Mouse (Mus musculus): ENCODE data around the gene Fap. TPM values are rescaled to one million over a fixed set of nuclear protein-coding genes. Genes with fewer than 3 reads are reported as not detected.
A peak's percentile ranks its signal among the peaks of the same experiment; 100 is the strongest.

Fap gene
- polyA plus RNA-seq, 1 experiment from 2014 or later = 0.61 TPM

GRCm38 (mm10) chr2:62460231-62460710 is 113.6 kb downstream of the Fap start:
- 49% methylated on average over 7 of the region's 7 CpGs for WGBS
- peak; percentile 70 for ATAC-seq
- Histone ChIP-seq H3K36me3 (ENCODE audit: control insufficient read depth, insufficient read depth, low read length) (no peaks in the 10 kb centered on the region), H3K27me3 (replicated peaks; ENCODE audit: control insufficient read depth, insufficient read depth, low read length) (no peaks in the 10 kb centered on the region), H3K4me2 (ENCODE audit: low read length) (no peak overlapping the region), H3K9ac (ENCODE audit: low read length) (no peak overlapping the region), H3K4me3 (ENCODE audit: low read depth, low read length) (no peak overlapping the region), H3K27ac (ENCODE audit: low read depth, low read length) (no peak overlapping the region), H3K9me3 (replicated peaks; ENCODE audit: control insufficient read depth, low read length) (no peaks in the 10 kb centered on the region), H3K4me1 (ENCODE audit: control insufficient read depth, insufficient read depth, low read length) (no peaks in the 10 kb centered on the region; the same call in 1 of the 2 replicates)
- peak; percentile 55 for DNase-seq (ENCODE audit: low spot score)

GRCm38 (mm10) chr2:62459241-62460174 is 114.4 kb downstream of the Fap start:
- no peaks in the 10 kb centered on the region; the same call in 1 of the 2 replicates for H3K4me1 ChIP-seq (ENCODE audit: control insufficient read depth, insufficient read depth, low read length)
- DNase-seq (ENCODE audit: low spot score) = no peak
- no peak overlapping the region for H3K27ac ChIP-seq (ENCODE audit: low read depth, low read length)
- H3K9ac ChIP-seq (ENCODE audit: low read length) = no peak overlapping the region
- no peaks in the 10 kb centered on the region for H3K9me3 ChIP-seq (replicated peaks; ENCODE audit: control insufficient read depth, low read length)
- no peaks in the 10 kb centered on the region for H3K27me3 ChIP-seq (replicated peaks; ENCODE audit: control insufficient read depth, insufficient read depth, low read length)
- WGBS = 61% methylated on average over 18 of the region's 18 CpGs
- H3K36me3 ChIP-seq (ENCODE audit: control insufficient read depth, insufficient read depth, low read length) = no peaks in the 10 kb centered on the region
- no peak overlapping the region for H3K4me2 ChIP-seq (ENCODE audit: low read length)
- H3K4me3 ChIP-seq (ENCODE audit: low read depth, low read length) = no peak overlapping the region
- no peak for ATAC-seq

GRCm38 (mm10) chr2:62458070-62458469 is 115.8 kb downstream of the Fap start:
- ATAC-seq = no peak
- Histone ChIP-seq H3K4me1 (ENCODE audit: control insufficient read depth, insufficient read depth, low read length) (no peaks in the 10 kb centered on the region; the same call in 1 of the 2 replicates), H3K27me3 (replicated peaks; ENCODE audit: control insufficient read depth, insufficient read depth, low read length) (no peaks in the 10 kb centered on the region), H3K9ac (ENCODE audit: low read length) (no peak overlapping the region), H3K27ac (ENCODE audit: low read depth, low read length) (no peak overlapping the region), H3K36me3 (ENCODE audit: control insufficient read depth, insufficient read depth, low read length) (no peaks in the 10 kb centered on the region), H3K4me2 (ENCODE audit: low read length) (no peak overlapping the region), H3K4me3 (ENCODE audit: low read depth, low read length) (no peak overlapping the region), H3K9me3 (replicated peaks; ENCODE audit: control insufficient read depth, low read length) (no peaks in the 10 kb centered on the region)
- DNase-seq (ENCODE audit: low spot score) = peak; percentile 77
- WGBS = 38% methylated on average over 9 of the region's 9 CpGs

GRCm38 (mm10) chr2:62454991-62455390 is 118.9 kb downstream of the Fap start:
- no peak overlapping the region for H3K9ac ChIP-seq (ENCODE audit: low read length)
- H3K4me1 ChIP-seq (ENCODE audit: control insufficient read depth, insufficient read depth, low read length) = no peaks in the 10 kb centered on the region
- no peak for ATAC-seq
- H3K36me3 ChIP-seq (ENCODE audit: control insufficient read depth, insufficient read depth, low read length) = no peaks in the 10 kb centered on the region
- H3K4me3 ChIP-seq (ENCODE audit: low read depth, low read length) = no peak overlapping the region
- H3K27me3 ChIP-seq (replicated peaks; ENCODE audit: control insufficient read depth, insufficient read depth, low read length) = no peaks in the 10 kb centered on the region
- H3K4me2 ChIP-seq (ENCODE audit: low read length) = no peak overlapping the region
- no peak overlapping the region for H3K27ac ChIP-seq (ENCODE audit: low read depth, low read length)
- 86% methylated on average over 11 of the region's 11 CpGs for WGBS
- no peak for DNase-seq (ENCODE audit: low spot score)
- no peaks in the 10 kb centered on the region for H3K9me3 ChIP-seq (replicated peaks; ENCODE audit: control insufficient read depth, low read length)

- Histone ChIP-seq H3K4me1 (ENCODE audit: control insufficient read depth, insufficient read depth, low read length) (no peaks in the 10 kb centered on the region), H3K9me3 (replicated peaks; ENCODE audit: control insufficient read depth, low read length) (no peaks in the 10 kb centered on the region), H3K4me2 (ENCODE audit: low read length) (no peak overlapping the region), H3K4me3 (ENCODE audit: low read depth, low read length) (no peak overlapping the region), H3K9ac (ENCODE audit: low read length) (no peak overlapping the region), H3K27ac (ENCODE audit: low read depth, low read length) (no peak overlapping the region), H3K27me3 (replicated peaks; ENCODE audit: control insufficient read depth, insufficient read depth, low read length) (no peaks in the 10 kb centered on the region), H3K36me3 (ENCODE audit: control insufficient read depth, insufficient read depth, low read length) (no peaks in the 10 kb centered on the region)
- ATAC-seq (no peak), DNase-seq (ENCODE audit: low spot score) (no peak)
- 79% methylated on average over 6 of the region's 6 CpGs for WGBS
Observed at GRCm38 (mm10) chr2:62454033-62454432, 119.8 kb downstream of the Fap start.

Other genes with a start within 250 kb of the Fap start
- gene Dpp4, start 161.8 kb downstream of the Fap start, polyA plus RNA-seq (2014; fragmentation: Nextera tagmentation; extraction: Ambion mirVana) = 1.6 and 1.7 TPM in 2 replicates
- gene Gcg, start 90.4 kb downstream of the Fap start, polyA plus RNA-seq (2014; fragmentation: Nextera tagmentation; extraction: Ambion mirVana) = 2.7 and 3.0 TPM in 2 replicates
- 1.1 and 1.3 TPM in 2 replicates for gene Ifih1, start 72.2 kb upstream of the Fap start, polyA plus RNA-seq (2014; fragmentation: Nextera tagmentation; extraction: Ambion mirVana)
- 7.1 and 8.4 TPM in 2 replicates for gene Gca, start 90.2 kb upstream of the Fap start, polyA plus RNA-seq (2014; fragmentation: Nextera tagmentation; extraction: Ambion mirVana)